Mouse (Mus musculus): Measurements from ENCODE around the gene Kbtbd3. TPM values are rescaled to one million over a fixed set of nuclear protein-coding genes. Genes with fewer than 3 reads are reported as not detected.

The Kbtbd3 gene
- polyA plus RNA-seq, 1 experiment from 2014 or later, result 1.9 TPM

- 15% methylated on average over 3 of the region's 3 CpGs for WGBS (ENCODE audit: insufficient replicate concordance)
- Histone ChIP-seq H3K36me3 (ENCODE audit: control insufficient read depth, insufficient read depth) (no peaks in the 10 kb centered on the region), H3K27ac (ENCODE audit: low read length) (no peak overlapping the region; the same call in 1 of the 2 replicates), H3K4me3 (ENCODE audit: low read depth, low read length) (peak overlapping the region; percentile 88), H3K27me3 (ENCODE audit: control insufficient read depth, insufficient read depth, low read depth, low read length) (no peaks in the 10 kb centered on the region), H3K9me3 (replicated peaks; ENCODE audit: control insufficient read depth, low read length) (no peaks in the 10 kb centered on the region), H3K4me1 (ENCODE audit: control insufficient read depth, low read depth, low read length) (peaks cover 16% of the 10 kb centered on the region), H3K9ac (ENCODE audit: low read depth, low read length) (peak overlapping the region; percentile 80; the same call in 1 of the 2 replicates), H3K4me2 (ENCODE audit: low read depth, low read length) (peak overlapping the region; percentile 94)
- no peak for ATAC-seq (ENCODE audit: low read depth)
These were observed 1.1 kb downstream of the Kbtbd3 start for GRCm38 (mm10) chr9:4310706-4311105.

- Histone ChIP-seq H3K36me3 (ENCODE audit: control insufficient read depth, insufficient read depth) (no peaks in the 10 kb centered on the region), H3K4me3 (ENCODE audit: low read depth, low read length) (no peak overlapping the region), H3K27me3 (ENCODE audit: control insufficient read depth, insufficient read depth, low read depth, low read length) (no peaks in the 10 kb centered on the region), H3K9me3 (replicated peaks; ENCODE audit: control insufficient read depth, low read length) (no peaks in the 10 kb centered on the region), H3K9ac (ENCODE audit: low read depth, low read length) (no peak overlapping the region), H3K27ac (ENCODE audit: low read length) (no peak overlapping the region), H3K4me2 (ENCODE audit: low read depth, low read length) (no peak overlapping the region), H3K4me1 (ENCODE audit: control insufficient read depth, low read depth, low read length) (peaks cover 16% of the 10 kb centered on the region)
- ATAC-seq (ENCODE audit: low read depth), result no peak
- 47% methylated on average over 3 of the region's 3 CpGs for WGBS (ENCODE audit: insufficient replicate concordance)
These were observed 1.5 kb downstream of the Kbtbd3 start for GRCm38 (mm10) chr9:4311162-4311561.

- Histone ChIP-seq H3K9me3 (replicated peaks; ENCODE audit: control insufficient read depth, low read length) (no peaks in the 10 kb centered on the region), H3K4me3 (ENCODE audit: low read depth, low read length) (no peak overlapping the region), H3K9ac (ENCODE audit: low read depth, low read length) (no peak overlapping the region), H3K36me3 (ENCODE audit: control insufficient read depth, insufficient read depth) (no peaks in the 10 kb centered on the region), H3K27ac (ENCODE audit: low read length) (no peak overlapping the region), H3K4me1 (ENCODE audit: control insufficient read depth, low read depth, low read length) (peaks cover 11% of the 10 kb centered on the region), H3K4me2 (ENCODE audit: low read depth, low read length) (no peak overlapping the region), H3K27me3 (ENCODE audit: control insufficient read depth, insufficient read depth, low read depth, low read length) (no peaks in the 10 kb centered on the region)
- WGBS (ENCODE audit: insufficient replicate concordance), result 76% methylated on average over 4 of the region's 4 CpGs
- no peak for ATAC-seq (ENCODE audit: low read depth)
These were observed 4.3 kb downstream of the Kbtbd3 start for GRCm38 (mm10) chr9:4313946-4314345.

- no peak overlapping the region for H3K4me3 ChIP-seq (ENCODE audit: low read depth, low read length)
- no peaks in the 10 kb centered on the region for H3K27me3 ChIP-seq (ENCODE audit: control insufficient read depth, insufficient read depth, low read depth, low read length)
- WGBS (ENCODE audit: insufficient replicate concordance), result 76% methylated on average over 2 of the region's 2 CpGs
- H3K36me3 ChIP-seq (ENCODE audit: control insufficient read depth, insufficient read depth), result no peaks in the 10 kb centered on the region
- no peaks in the 10 kb centered on the region for H3K9me3 ChIP-seq (replicated peaks; ENCODE audit: control insufficient read depth, low read length)
- peaks cover 4% of the 10 kb centered on the region for H3K4me1 ChIP-seq (ENCODE audit: control insufficient read depth, low read depth, low read length)
- H3K4me2 ChIP-seq (ENCODE audit: low read depth, low read length), result no peak overlapping the region
- H3K27ac ChIP-seq (ENCODE audit: low read length), result no peak overlapping the region
- no peak for ATAC-seq (ENCODE audit: low read depth)
- H3K9ac ChIP-seq (ENCODE audit: low read depth, low read length), result no peak overlapping the region
These were observed 6.1 kb downstream of the Kbtbd3 start for GRCm38 (mm10) chr9:4315746-4316145.

GRCm38 (mm10) chr9:4318939-4319721 lies 9.5 kb downstream of the Kbtbd3 start:
- Histone ChIP-seq H3K9me3 (replicated peaks; ENCODE audit: control insufficient read depth, low read length) (no peaks in the 10 kb centered on the region), H3K9ac (ENCODE audit: low read depth, low read length) (no peak overlapping the region), H3K36me3 (ENCODE audit: control insufficient read depth, insufficient read depth) (no peaks in the 10 kb centered on the region), H3K4me3 (ENCODE audit: low read depth, low read length) (no peak overlapping the region), H3K27ac (ENCODE audit: low read length) (no peak overlapping the region), H3K4me2 (ENCODE audit: low read depth, low read length) (no peak overlapping the region), H3K4me1 (ENCODE audit: control insufficient read depth, low read depth, low read length) (no peaks in the 10 kb centered on the region), H3K27me3 (ENCODE audit: control insufficient read depth, insufficient read depth, low read depth, low read length) (no peaks in the 10 kb centered on the region)
- no peak for ATAC-seq (ENCODE audit: low read depth)
- WGBS (ENCODE audit: insufficient replicate concordance), result 56% methylated on average over 6 of the region's 6 CpGs

GRCm38 (mm10) chr9:4353163-4353562 lies 43.5 kb downstream of the Kbtbd3 start:
- no peak overlapping the region for H3K27ac ChIP-seq (ENCODE audit: low read length)
- 52% methylated on average over 1 of the region's 1 CpGs for WGBS (ENCODE audit: insufficient replicate concordance)
- H3K4me1 ChIP-seq (ENCODE audit: control insufficient read depth, low read depth, low read length), result no peaks in the 10 kb centered on the region
- no peak overlapping the region for H3K9ac ChIP-seq (ENCODE audit: low read depth, low read length)
- no peak overlapping the region for H3K4me2 ChIP-seq (ENCODE audit: low read depth, low read length)
- H3K36me3 ChIP-seq (ENCODE audit: control insufficient read depth, insufficient read depth), result no peaks in the 10 kb centered on the region
- no peaks in the 10 kb centered on the region for H3K27me3 ChIP-seq (ENCODE audit: control insufficient read depth, insufficient read depth, low read depth, low read length)
- ATAC-seq (ENCODE audit: low read depth), result no peak
- no peak overlapping the region for H3K4me3 ChIP-seq (ENCODE audit: low read depth, low read length)
- H3K9me3 ChIP-seq (replicated peaks; ENCODE audit: control insufficient read depth, low read length), result no peaks in the 10 kb centered on the region

GRCm38 (mm10) chr9:4375828-4376639 lies 66.4 kb downstream of the Kbtbd3 start, which contains the start of gene Msantd4:
Gene Msantd4, plus strand, starts transcription at chr9:4376562.
- peak within 1 kb of the TSS; percentile 82 for H3K4me2 ChIP-seq (ENCODE audit: low read depth, low read length)
- H3K27ac ChIP-seq (ENCODE audit: low read length), result peak within 1 kb of the TSS; percentile 29; the same call in 1 of the 2 replicates
- H3K4me3 ChIP-seq (ENCODE audit: low read depth, low read length), result peak within 1 kb of the TSS; percentile 86
- H3K9me3 ChIP-seq (replicated peaks; ENCODE audit: control insufficient read depth, low read length), result no peaks in the 10 kb centered on the region
- H3K9ac ChIP-seq (ENCODE audit: low read depth, low read length), result peak within 1 kb of the TSS; percentile 73
- peak; percentile 99 for ATAC-seq (ENCODE audit: low read depth)
- H3K27me3 ChIP-seq (ENCODE audit: control insufficient read depth, insufficient read depth, low read depth, low read length), result no peaks in the 10 kb centered on the region
- 3% methylated on average over 31 of the region's 31 CpGs for WGBS (ENCODE audit: insufficient replicate concordance)
- H3K4me1 ChIP-seq (ENCODE audit: control insufficient read depth, low read depth, low read length), result no peaks in the 10 kb centered on the region; the same call in 1 of the 2 replicates
- H3K36me3 ChIP-seq (ENCODE audit: control insufficient read depth, insufficient read depth), result no peaks in the 10 kb centered on the region

GRCm38 (mm10) chr9:4376640-4377120 lies 67.0 kb downstream of the Kbtbd3 start:
- Histone ChIP-seq H3K4me1 (ENCODE audit: control insufficient read depth, low read depth, low read length) (no peaks in the 10 kb centered on the region; the same call in 1 of the 2 replicates), H3K27ac (ENCODE audit: low read length) (peak overlapping the region; percentile 29; the same call in 1 of the 2 replicates), H3K36me3 (ENCODE audit: control insufficient read depth, insufficient read depth) (no peaks in the 10 kb centered on the region), H3K4me3 (ENCODE audit: low read depth, low read length) (peak overlapping the region; percentile 86), H3K27me3 (ENCODE audit: control insufficient read depth, insufficient read depth, low read depth, low read length) (no peaks in the 10 kb centered on the region), H3K4me2 (ENCODE audit: low read depth, low read length) (peak overlapping the region; percentile 82), H3K9ac (ENCODE audit: low read depth, low read length) (peak overlapping the region; percentile 73), H3K9me3 (replicated peaks; ENCODE audit: control insufficient read depth, low read length) (no peaks in the 10 kb centered on the region)
- ATAC-seq (ENCODE audit: low read depth), result peak; percentile 14; the same call in 1 of the 2 replicates
- under 1% methylated on average over 15 of the region's 15 CpGs for WGBS (ENCODE audit: insufficient replicate concordance)
